Mouse (Mus musculus) activated CD4-positive, CD25-positive, alpha-beta regulatory T cell, adult 4 months (primary cell): ENCODE measurements at regions not wholly inside any gene's neighbourhood (a gene's known extent, or its start where the extent isn't known, plus 50 kb on each side); places are given as distances from the start of the nearest gene placed in this dataset.

Experiments
- ATAC-seq: one replicate; pipeline ENCODE4 v1.8.0; 2017

- no peak for ATAC-seq
These were observed 118.7 kb upstream of the Bank1 start for GRCm38 (mm10) chr3:136444598-136444997.

GRCm38 (mm10) chr3:136442099-136442498, 116.2 kb upstream of the Bank1 start:
- ATAC-seq, result no peak

DNA sequence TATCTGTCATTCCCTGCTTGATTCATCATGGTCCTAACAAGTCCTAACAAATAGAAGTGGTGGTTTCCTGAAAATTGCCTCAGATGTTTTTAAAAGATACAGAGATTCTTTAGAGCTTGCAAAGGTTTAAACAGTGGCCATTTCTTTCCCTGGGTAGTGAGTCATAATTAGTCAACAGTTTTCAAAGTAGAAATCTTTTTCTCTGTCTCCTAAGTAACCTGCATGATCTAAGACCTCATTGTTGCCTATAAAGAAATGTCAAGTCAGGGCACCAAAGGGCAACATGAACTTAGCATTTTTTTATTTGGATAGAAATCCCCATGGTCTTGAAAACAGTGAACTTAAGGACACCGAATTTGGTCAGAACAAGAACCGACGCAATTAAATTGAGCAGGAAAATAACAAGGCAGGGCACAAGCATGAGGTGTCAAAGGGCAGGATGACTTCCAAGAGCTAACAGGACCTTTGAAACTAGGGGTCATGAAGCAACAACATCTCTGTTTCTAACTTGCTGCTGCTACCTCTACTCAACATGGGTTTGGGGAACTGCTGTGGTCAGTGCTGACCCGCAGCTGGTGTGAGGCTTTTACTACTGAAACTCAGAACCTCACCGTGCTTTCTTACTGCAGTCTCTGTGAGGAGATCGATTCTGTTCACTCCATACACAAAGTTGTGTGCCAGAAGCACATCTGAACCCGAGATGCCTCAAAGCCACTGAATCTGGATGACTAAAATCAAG, 114.2 kb upstream of the Bank1 start:
- no peak for ATAC-seq

- no peak for ATAC-seq
These were observed 113.5 kb upstream of the Bank1 start for GRCm38 (mm10) chr3:136439350-136439749.

GRCm38 (mm10) chr3:136434407-136434806, 108.5 kb upstream of the Bank1 start:
- ATAC-seq, result no peak

DNA sequence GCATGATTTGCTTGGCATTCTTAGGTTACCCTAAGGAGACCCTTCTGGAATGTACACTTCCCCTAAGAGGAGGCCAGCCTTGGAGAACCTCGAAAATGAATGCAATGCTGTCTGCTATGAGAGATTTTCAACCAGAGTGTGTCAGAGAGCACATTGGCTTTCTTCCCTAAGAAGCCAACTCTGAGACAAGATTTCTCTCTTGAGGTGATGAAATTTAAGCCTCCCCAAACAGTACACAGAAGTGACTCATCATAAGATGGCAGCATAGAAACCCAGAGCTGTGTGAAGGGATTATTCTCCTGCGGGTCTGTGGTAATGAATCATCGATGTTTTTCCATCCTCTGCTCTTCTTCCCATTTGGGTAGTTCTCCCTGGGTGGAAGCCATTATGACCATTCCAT, 106.2 kb upstream of the Bank1 start:
- no peak for ATAC-seq

DNA sequence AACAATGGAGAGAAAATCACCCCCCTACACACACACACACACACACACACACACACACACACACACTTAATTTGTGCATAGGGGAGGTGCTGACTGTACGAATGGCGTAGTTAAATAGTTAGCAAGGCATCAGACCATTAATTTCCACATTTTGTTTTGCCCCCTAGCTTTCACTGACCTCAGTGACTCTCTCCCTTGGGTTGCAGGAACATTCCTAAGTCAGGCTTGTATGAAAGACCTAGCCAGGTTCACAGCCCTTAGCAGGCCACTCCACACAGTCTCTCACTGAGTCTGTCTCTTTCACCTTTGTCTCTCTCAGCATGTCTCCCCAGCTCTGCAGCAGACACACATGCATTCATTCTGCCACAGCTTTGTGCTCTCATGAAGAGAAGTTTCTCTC, 101.6 kb upstream of the Bank1 start:
- no peak for ATAC-seq

GRCm38 (mm10) chr3:136426539-136427194, 100.8 kb upstream of the Bank1 start:
- no peak for ATAC-seq

DNA sequence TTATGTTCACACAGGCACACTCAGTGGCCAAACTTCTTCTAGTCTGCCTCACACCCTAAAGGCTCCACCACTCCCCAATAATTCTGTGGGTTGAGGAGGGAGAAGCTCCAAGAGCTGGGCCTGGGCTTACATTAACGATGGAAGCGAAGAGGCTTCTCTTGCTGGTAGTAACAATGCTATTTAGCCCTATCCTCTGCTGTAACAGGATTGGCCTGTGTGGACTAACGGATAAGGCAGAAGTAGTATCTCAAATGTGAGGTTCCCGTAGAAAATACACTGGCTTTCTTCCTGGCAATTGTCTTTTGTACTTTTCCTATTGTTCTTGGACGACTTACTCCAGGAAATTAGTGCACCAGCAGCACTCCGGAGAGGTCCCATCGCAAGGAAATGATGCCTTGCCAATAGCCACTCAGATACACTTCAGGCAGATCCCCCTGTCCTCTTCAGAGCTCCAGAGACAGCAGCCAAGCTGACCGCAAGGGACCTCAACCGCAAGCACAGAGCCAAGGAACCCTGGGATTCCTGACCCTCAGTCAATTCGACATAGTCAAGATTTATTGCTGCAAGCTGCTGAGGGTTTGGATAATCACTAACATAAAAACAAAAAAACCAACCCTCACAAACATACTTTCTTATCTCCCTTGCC, 96.2 kb upstream of the Bank1 start:
- ATAC-seq, result no peak

GRCm38 (mm10) chr3:136405606-136406005, 79.7 kb upstream of the Bank1 start:
- ATAC-seq, result no peak

GRCm38 (mm10) chr3:136383282-136383681, 57.4 kb upstream of the Bank1 start:
- ATAC-seq, result no peak

GRCm38 (mm10) chr3:136380644-136381043, 54.8 kb upstream of the Bank1 start:
- no peak for ATAC-seq

GRCm38 (mm10) chr3:136379741-136380398, 54.0 kb upstream of the Bank1 start:
- ATAC-seq, result no peak

GRCm38 (mm10) chr3:136376893-136377292, 51.0 kb upstream of the Bank1 start:
- no peak for ATAC-seq
